Mouse (Mus musculus) hindbrain, embryonic 13.5 days (tissue): ENCODE measurements around the gene 2900026A02Rik. TPM values are rescaled to one million over a fixed set of nuclear protein-coding genes. Genes with fewer than 3 reads are reported as not detected.

Experiments
- ATAC-seq: fragments of 200-750 bp; cut with Nextera tagmentation; 2 replicates; pipeline ENCODE4 v1.8.0; 2017; ENCODE audit warnings: moderate TSS enrichment; ENCODE audit not compliant: low FRiP score
- H3K27ac ChIP-seq: fragments of 300-500 bp; sonication (generic); 2 replicates; pipeline ENCODE4 v1.5.1; 2015; ENCODE audit warnings: inconsistent platforms, mild to moderate bottlenecking, moderate library complexity
- H3K27me3 ChIP-seq: fragments of 300-500 bp; sonication (generic); 2 replicates; pipeline ENCODE4 v1.6.1; 2015; ENCODE audit warnings: mild to moderate bottlenecking, inconsistent platforms
- H3K36me3 ChIP-seq: fragments of 300-500 bp; sonication (generic); 2 replicates; pipeline ENCODE4 v1.6.1; 2015; ENCODE audit warnings: mild to moderate bottlenecking, inconsistent platforms
- H3K4me1 ChIP-seq: fragments of 300-500 bp; sonication (generic); replicated peaks from 2 replicates; pipeline ENCODE4 v1.6.1; 2015; ENCODE audit warnings: inconsistent platforms
- H3K4me2 ChIP-seq: fragments of 300-500 bp; sonication (generic); 2 replicates; pipeline ENCODE4 v1.6.1; 2015; ENCODE audit warnings: inconsistent platforms, mild to moderate bottlenecking, moderate library complexity
- H3K4me3 ChIP-seq: fragments of 300-500 bp; sonication (generic); 2 replicates; pipeline ENCODE4 v1.5.1; 2015; ENCODE audit warnings: mild to moderate bottlenecking, inconsistent platforms
- H3K9ac ChIP-seq: fragments of 300-500 bp; sonication (generic); 2 replicates; pipeline ENCODE4 v1.6.1; 2015; ENCODE audit warnings: mild to moderate bottlenecking, inconsistent platforms
- H3K9me3 ChIP-seq: fragments of 300-500 bp; sonication (generic); 2 replicates; pipeline ENCODE4 v1.6.1; 2016; ENCODE audit warnings: inconsistent platforms
- WGBS: fragments of 180-500 bp; shearing (Covaris S2); methylation state at CpG from one replicate; pipeline ENCODE4 v1.1.7; 2015; 5-methylcytosine and 5-hydroxymethylcytosine counted together
- polyA plus RNA-seq: library from polyadenylated mRNA; unstranded; fragments of >200 nt; fragmentation: Nextera tagmentation; extraction: Ambion mirVana; gene quantifications from 2 replicates; pipeline ENCODE4 v1.2.1, GENCODE M21; 2015

The 2900026A02Rik gene
- polyA plus RNA-seq, 1 experiment from 2014 or later: 2.7 TPM

DNA sequence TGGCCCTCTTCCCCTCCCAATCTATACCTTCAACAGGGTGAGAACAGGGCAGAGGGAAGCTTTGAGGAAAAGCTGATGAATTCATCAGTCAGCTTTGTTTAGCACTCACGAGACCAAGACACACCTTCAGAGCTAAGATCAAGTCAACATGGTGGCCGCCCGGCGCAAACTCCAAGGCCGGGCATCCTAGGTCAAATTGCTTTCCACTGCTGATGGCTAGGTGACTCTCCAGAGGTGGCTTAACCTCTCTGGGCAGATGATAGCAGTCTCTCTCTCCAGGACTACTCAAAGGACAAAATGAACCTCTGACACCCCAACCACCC is 67.6 kb downstream of the 2900026A02Rik start:
- peaks cover 58% of the 10 kb centered on the region for H3K4me1 ChIP-seq
- H3K27me3 ChIP-seq: no peaks in the 10 kb centered on the region
- no peak overlapping the region for H3K4me3 ChIP-seq
- no peaks in the 10 kb centered on the region for H3K9me3 ChIP-seq
- no peaks in the 10 kb centered on the region for H3K36me3 ChIP-seq
- ATAC-seq: no peak
- WGBS: 89% methylated on average over 5 of the region's 5 CpGs
- H3K9ac ChIP-seq: no peak overlapping the region
- no peak overlapping the region; the same call in 1 of the 2 replicates for H3K27ac ChIP-seq
- H3K4me2 ChIP-seq: no peak overlapping the region

DNA sequence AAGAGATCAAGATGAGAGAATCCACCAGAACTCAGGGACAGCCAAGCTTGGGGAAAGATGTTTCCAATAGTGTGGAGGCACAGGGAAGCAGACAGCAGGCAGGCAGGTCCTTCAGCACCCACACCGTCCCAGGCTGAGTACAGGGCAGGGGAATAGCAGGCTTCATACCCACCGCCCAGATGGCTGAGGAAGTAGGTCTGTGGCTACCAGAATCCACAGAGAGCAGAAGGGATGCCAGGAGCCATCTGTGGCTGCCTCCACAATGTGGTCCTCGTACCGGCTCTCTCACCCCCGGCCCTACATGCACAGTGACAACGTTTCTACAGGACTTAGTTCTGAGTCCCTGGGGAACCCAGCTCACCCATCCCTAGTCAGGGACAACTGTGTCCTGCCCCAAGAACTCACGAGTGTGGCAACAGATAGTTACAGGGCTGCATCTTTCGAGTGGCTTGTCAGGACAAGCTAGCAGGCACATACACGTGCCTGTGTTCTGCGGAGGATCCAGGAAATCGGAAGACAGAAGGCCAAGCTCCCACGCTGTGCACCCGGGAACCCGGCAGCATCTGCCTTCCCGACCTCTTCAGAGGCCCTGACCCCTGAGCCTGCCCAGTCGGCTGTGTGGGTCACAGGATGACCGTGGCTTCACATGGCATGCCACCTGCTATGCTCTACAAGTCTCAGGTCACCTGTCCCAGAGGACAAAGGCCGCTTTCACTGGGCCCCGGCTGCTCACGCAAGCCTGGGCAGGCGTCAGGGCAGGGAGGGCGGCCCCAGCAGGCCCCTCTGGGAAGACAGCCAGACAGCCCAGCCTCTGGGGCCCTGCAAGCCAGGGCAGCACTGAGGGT is 68.2 kb downstream of the 2900026A02Rik start:
- Histone ChIP-seq H3K36me3 (no peaks in the 10 kb centered on the region), H3K4me1 (peaks cover 57% of the 10 kb centered on the region), H3K27me3 (no peaks in the 10 kb centered on the region), H3K4me2 (no peak overlapping the region), H3K9ac (0 out of 2 replicates have a peak overlapping the region, but pooled peaks have one; percentile 39), H3K27ac (peak overlapping the region; percentile 60), H3K9me3 (no peaks in the 10 kb centered on the region), H3K4me3 (no peak overlapping the region)
- WGBS: 39% methylated on average over 22 of the region's 22 CpGs
- ATAC-seq: 0 out of 2 replicates have a peak, but pooled peaks have one; percentile 25

DNA sequence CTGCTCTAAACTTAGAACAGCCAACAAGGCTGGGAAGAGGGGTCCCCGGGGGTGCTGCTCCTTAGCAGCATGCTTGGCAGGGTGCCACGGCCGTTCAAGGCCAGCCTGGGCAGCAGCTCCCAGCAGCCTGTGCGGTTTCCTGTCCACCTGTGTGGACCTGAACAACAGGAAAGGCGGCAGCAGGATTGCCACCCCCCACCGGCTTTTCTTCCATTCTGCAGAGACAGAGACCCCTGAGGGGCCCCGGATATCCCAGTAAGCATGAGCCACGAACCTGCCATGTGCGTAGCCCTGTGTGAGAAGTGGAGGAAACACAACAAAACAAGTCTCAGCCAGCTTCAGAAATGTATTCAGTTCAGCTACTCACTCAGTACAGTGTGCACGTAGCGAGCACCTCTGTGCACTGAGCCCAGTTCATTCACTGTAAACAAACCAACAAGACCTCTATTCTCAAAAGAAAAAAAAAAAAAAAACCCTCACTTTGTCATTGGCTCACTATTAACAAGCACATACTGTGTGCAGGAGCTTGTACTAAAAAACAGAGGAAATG is 69.4 kb downstream of the 2900026A02Rik start:
- ATAC-seq: no peak
- Histone ChIP-seq H3K4me1 (peaks cover 52% of the 10 kb centered on the region), H3K4me2 (no peak overlapping the region), H3K27me3 (no peaks in the 10 kb centered on the region), H3K4me3 (no peak overlapping the region), H3K36me3 (no peaks in the 10 kb centered on the region), H3K27ac (peak overlapping the region; percentile 81), H3K9ac (no peak overlapping the region), H3K9me3 (no peaks in the 10 kb centered on the region)
- WGBS: 52% methylated on average over 11 of the region's 11 CpGs

DNA sequence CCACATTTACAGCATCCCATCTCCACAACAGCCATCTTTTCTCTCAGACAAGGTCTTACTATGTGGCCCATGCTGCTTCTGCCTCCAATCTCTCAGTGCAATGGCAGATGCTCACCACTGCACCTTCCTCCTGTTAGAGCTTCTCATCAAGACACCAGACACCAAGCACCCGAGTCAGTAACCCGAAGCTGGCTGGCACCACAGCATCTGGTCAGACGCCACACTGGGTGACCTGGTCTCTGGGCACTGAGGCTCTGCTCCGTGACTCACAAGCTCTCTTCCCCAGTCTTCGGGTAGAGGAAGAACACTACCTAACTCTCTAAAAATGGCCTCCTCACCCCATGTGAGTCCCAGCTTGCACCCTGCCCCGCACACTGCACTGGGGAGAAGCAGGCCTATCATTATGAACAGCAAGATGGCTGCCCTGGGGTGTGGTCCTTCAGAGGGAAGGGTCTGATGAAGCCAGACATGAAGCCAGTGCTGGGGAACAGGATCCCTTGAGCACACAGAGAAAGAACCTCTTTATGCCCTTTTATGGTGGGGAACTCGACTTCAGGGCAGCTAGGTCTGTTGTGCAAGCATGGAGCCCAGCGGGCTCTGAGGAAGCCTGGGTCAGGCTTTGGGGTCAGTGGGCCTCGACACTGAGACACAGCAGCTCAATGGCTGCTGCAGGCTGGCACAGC is 70.0 kb downstream of the 2900026A02Rik start:
- 62% methylated on average over 9 of the region's 9 CpGs for WGBS
- no peak for ATAC-seq
- no peak overlapping the region for H3K9ac ChIP-seq
- no peak overlapping the region for H3K4me2 ChIP-seq
- H3K4me3 ChIP-seq: no peak overlapping the region
- H3K27ac ChIP-seq: peak overlapping the region; percentile 81
- H3K9me3 ChIP-seq: no peaks in the 10 kb centered on the region
- peaks cover 52% of the 10 kb centered on the region for H3K4me1 ChIP-seq
- no peaks in the 10 kb centered on the region for H3K36me3 ChIP-seq
- no peaks in the 10 kb centered on the region for H3K27me3 ChIP-seq

DNA sequence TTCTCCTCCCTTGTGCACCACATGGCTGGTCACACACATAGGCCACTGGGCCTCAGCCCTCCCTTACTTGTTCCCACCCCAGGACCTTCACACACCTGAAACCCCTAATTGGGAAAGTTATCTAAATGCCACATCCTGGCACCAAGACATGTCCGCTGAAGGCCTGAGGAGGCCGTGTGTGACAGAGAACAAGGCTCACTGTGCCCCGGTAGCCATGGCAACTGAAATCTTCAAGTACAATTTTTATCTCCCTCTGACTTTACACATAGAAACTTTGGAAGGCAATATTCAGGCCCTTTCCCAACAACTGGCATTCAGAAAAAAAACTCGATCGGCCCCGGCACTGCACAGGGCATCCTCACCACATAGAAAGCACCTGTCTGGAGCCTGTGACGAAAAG is 72.0 kb downstream of the 2900026A02Rik start:
- Histone ChIP-seq H3K36me3 (no peaks in the 10 kb centered on the region), H3K4me3 (no peak overlapping the region), H3K4me1 (peaks cover 52% of the 10 kb centered on the region), H3K27me3 (no peaks in the 10 kb centered on the region), H3K9me3 (no peaks in the 10 kb centered on the region), H3K9ac (peak overlapping the region; percentile 13; the same call in 1 of the 2 replicates), H3K4me2 (no peak overlapping the region), H3K27ac (no peak overlapping the region)
- ATAC-seq: no peak
- WGBS: 72% methylated on average over 7 of the region's 7 CpGs

DNA sequence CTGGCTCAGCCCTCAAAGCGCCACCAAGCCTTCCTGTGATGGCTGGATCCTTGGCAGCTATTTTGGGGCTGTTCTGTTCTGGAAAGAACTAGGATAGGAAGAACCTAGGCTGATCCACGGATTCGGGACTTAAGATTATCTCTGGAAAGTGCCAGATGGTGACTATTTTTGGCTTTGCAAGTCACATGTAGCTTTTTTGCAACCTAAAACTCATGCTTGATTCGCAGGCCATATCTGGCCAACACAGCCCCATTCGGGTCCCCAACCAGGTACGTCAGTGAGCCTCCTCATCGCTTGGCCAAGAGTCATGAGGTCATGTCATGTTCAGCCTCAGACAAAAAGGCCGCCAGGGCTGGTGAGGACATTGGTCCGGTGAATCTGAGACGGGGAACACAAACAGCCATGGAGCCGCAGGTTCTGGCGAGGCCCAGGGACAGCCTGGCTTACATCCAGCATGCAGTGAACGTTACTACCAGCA is 73.0 kb downstream of the 2900026A02Rik start:
- Histone ChIP-seq H3K36me3 (no peaks in the 10 kb centered on the region), H3K27me3 (no peaks in the 10 kb centered on the region), H3K9ac (no peak overlapping the region), H3K4me2 (no peak overlapping the region), H3K4me3 (no peak overlapping the region), H3K27ac (no peak overlapping the region), H3K9me3 (no peaks in the 10 kb centered on the region), H3K4me1 (peaks cover 43% of the 10 kb centered on the region)
- WGBS: 75% methylated on average over 13 of the region's 13 CpGs
- no peak for ATAC-seq

DNA sequence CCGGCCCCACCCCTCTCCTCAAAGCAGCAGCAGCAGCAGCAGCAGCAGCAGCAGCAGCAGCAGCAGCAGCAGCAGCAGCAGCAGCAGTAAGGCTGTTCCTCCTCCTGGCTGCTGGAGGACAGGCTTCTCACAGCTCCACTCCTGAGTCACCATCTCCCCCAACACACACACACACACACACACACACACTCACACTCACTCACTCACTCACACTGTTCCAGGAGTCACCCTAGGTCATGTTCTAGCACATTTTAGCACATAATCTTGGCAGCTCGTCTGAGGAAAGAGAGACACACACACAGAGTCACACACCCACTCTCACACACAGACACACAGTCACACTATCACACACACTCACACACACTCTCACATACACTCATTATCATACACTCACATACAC is 74.4 kb downstream of the 2900026A02Rik start:
- Histone ChIP-seq H3K36me3 (no peaks in the 10 kb centered on the region), H3K27ac (no peak overlapping the region), H3K9me3 (no peaks in the 10 kb centered on the region), H3K4me3 (no peak overlapping the region), H3K4me2 (no peak overlapping the region), H3K9ac (no peak overlapping the region), H3K27me3 (no peaks in the 10 kb centered on the region), H3K4me1 (peaks cover 39% of the 10 kb centered on the region)
- 87% methylated on average over 2 of the region's 2 CpGs for WGBS
- ATAC-seq: no peak

DNA sequence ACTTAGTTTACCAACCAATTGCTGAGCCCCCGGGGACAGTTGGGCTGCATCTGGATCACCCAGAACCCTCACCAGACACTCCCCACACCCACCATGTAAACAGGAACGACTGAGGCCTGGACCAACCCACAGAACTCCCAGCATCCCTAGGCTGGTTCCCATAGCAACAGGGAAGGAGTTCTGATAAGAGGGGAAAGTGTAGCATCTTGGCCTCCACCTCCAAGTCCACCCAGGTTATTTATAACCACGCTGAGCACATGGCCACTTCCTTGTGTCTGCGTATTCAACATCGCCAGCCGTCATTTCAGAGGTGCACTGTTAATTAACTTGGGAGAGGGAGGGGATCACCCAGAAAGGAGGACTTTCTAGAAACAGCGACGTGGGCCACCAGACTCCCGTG is 75.9 kb downstream of the 2900026A02Rik start:
- no peak overlapping the region for H3K4me3 ChIP-seq
- H3K9ac ChIP-seq: no peak overlapping the region
- no peaks in the 10 kb centered on the region for H3K36me3 ChIP-seq
- ATAC-seq: no peak
- H3K27me3 ChIP-seq: no peaks in the 10 kb centered on the region
- no peak overlapping the region for H3K4me2 ChIP-seq
- WGBS: 48% methylated on average over 9 of the region's 9 CpGs
- no peaks in the 10 kb centered on the region for H3K9me3 ChIP-seq
- peaks cover 28% of the 10 kb centered on the region for H3K4me1 ChIP-seq
- peak overlapping the region; percentile 44 for H3K27ac ChIP-seq

DNA sequence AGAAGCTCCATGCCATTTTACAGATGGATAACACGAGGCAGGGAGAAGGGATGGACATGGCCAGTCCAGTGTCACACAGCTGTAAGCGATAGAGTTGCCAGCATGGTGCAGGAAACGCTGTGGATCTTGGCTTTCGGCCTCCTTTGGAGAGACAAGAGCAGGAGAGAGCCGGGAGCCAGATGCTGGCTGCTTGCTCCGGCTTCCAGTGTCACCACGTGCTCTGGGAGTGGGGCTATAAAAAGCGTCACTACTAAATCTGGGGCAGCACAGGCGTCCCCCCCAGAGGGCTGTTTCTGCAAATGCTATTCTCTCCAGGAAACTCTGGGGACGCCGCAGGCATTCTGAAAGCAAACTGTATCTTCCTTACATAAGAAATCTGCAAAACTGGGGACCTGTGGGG is 78.5 kb downstream of the 2900026A02Rik start:
- H3K27me3 ChIP-seq: peaks cover 24% of the 10 kb centered on the region
- WGBS: 62% methylated on average over 11 of the region's 11 CpGs
- no peak overlapping the region for H3K4me2 ChIP-seq
- ATAC-seq: no peak
- no peak overlapping the region for H3K4me3 ChIP-seq
- H3K9me3 ChIP-seq: no peaks in the 10 kb centered on the region
- H3K4me1 ChIP-seq: peaks cover 37% of the 10 kb centered on the region
- H3K9ac ChIP-seq: no peak overlapping the region
- H3K27ac ChIP-seq: peak overlapping the region; percentile 2; the same call in 1 of the 2 replicates
- H3K36me3 ChIP-seq: no peaks in the 10 kb centered on the region

DNA sequence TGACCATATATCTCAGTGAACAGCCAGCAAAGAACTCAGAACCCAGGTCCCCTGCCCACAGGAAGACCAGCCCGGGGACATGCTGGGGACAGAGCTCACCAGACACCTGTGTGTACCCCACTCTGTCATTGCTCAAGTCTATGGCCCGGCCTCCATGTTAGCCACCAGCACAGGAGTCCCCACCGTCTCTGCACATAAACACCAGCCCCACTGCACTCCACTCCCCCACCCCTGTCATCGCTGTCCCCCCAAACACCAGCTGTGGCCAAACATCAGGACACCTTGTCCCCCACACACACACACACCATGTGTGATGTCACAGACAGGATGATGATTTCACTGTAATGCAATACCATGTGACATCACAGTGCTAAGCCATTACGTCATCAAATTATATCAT is 79.0 kb downstream of the 2900026A02Rik start:
- H3K27me3 ChIP-seq: peaks cover 29% of the 10 kb centered on the region
- WGBS: 93% methylated on average over 5 of the region's 5 CpGs
- H3K27ac ChIP-seq: no peak overlapping the region
- no peak for ATAC-seq
- no peak overlapping the region for H3K4me3 ChIP-seq
- H3K4me1 ChIP-seq: peaks cover 42% of the 10 kb centered on the region
- no peak overlapping the region for H3K4me2 ChIP-seq
- no peaks in the 10 kb centered on the region for H3K9me3 ChIP-seq
- H3K9ac ChIP-seq: no peak overlapping the region
- H3K36me3 ChIP-seq: no peaks in the 10 kb centered on the region

DNA sequence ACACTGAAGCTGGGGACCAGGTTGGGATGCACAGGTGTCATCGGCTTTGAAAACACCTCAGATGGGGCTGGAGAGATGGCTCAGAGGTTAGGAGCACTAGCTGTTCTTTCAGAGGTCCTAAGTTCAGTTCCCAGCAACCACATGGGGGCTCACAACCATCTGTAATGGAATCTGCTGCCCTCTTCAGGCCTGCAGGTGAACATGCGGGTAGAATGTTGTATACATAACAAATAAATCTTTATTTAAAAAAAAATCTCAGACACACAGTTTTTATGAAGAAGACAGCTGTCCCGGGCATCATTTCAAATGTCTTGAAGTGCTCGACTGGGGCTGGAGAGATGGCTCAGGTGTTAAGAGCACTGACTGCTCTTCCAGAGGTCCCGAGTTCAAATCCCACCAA is 80.2 kb downstream of the 2900026A02Rik start:
- no peak overlapping the region for H3K27ac ChIP-seq
- no peak overlapping the region for H3K9ac ChIP-seq
- H3K4me3 ChIP-seq: no peak overlapping the region
- 98% methylated on average over 5 of the region's 5 CpGs for WGBS
- H3K27me3 ChIP-seq: peaks cover 39% of the 10 kb centered on the region
- peaks cover 47% of the 10 kb centered on the region for H3K4me1 ChIP-seq
- no peaks in the 10 kb centered on the region for H3K9me3 ChIP-seq
- H3K4me2 ChIP-seq: no peak overlapping the region
- no peaks in the 10 kb centered on the region for H3K36me3 ChIP-seq
- ATAC-seq: no peak

DNA sequence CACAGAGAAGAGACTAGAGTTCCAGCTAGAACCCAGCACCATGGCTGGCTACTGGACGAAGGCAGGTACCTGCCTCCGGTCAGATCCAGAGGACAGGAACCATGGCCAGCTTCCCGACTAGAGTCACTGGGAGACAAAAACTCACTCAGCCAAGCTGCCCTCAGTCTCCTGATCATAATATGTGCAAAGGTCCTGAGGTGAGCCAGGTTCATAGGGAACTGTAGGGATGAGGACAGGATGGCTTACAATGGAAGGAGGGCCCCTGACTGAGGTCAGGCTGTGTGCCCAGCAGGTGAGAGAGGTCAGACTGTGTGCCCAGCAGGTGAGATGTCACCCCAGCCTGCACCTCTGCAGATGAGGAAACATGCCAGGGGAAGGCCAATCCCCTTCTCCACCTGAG is 81.0 kb downstream of the 2900026A02Rik start:
- Histone ChIP-seq H3K4me1 (peaks cover 41% of the 10 kb centered on the region), H3K36me3 (no peaks in the 10 kb centered on the region), H3K4me2 (no peak overlapping the region), H3K27ac (no peak overlapping the region), H3K4me3 (no peak overlapping the region), H3K9me3 (no peaks in the 10 kb centered on the region), H3K9ac (no peak overlapping the region), H3K27me3 (peaks cover 39% of the 10 kb centered on the region)
- ATAC-seq: no peak
- WGBS: 95% methylated on average over 3 of the region's 3 CpGs
